Mouse (Mus musculus): ENCODE results near the gene Chic2.

The Chic2 gene

GRCm38 (mm10) chr5:75044310-75044904, at the start of gene Chic2:
Chic2 (minus strand) TSS chr5:75044774.
- peak; percentile 71 for DNase-seq (ENCODE audit: low spot score in 2 of 2)

DNA sequence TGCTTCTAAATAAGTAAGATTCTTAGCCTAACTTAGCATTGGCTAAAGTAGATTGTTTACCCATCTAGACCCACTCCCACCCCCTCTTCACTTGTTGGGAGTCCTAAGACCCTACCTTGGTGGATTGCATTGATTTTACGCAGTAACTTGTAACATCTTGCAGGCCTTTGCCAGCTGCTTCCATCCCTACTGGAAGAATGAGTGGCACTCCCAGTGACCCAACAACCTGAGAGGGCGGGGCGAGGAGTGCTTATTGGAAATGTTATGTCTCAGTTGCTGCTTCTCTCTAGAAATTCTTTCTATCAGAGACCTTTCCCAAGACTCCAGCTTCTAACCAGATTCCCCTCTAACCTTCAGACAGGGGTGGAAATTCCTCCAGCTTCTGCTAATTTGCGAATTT, 41.3 kb upstream of the Chic2 start:
- DNase-seq (ENCODE audit: low spot score in 2 of 2), result no peak

GRCm38 (mm10) chr5:75085521-75085875, 40.9 kb upstream of the Chic2 start:
- no peak for DNase-seq (ENCODE audit: low spot score in 2 of 2)

DNA sequence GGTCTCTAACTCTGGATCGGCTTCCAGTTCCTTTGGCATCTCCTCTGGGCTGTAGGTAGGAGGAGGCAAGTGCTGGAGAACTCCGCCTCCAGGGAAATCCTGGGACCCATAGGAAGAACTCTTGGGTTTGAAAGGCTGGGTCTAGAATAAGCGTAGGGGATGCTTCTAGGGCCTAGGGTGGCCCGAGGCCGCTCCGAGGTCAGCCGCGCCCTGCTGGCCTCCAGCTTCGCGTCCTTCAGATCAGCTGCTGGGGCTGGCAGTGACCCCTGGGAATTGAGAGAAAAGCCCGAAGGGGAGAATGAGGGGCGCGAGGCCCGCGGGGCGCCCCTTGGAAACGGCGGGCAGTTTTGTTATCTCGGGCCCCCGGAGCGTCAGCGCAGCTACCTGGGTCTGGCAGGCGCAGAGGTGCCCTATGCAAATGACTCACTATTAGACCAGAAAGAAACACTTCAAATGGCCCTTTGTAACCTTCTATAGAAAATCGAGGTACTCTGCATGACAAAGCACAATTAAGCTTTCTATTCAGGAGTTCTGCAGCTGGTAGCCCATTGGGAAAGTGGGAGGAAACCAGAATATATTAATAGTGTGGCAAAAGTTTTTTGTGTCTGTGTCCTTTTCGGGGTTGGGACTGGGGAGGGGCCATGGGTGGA, 40.4 kb upstream of the Chic2 start:
- no peak for DNase-seq (ENCODE audit: low spot score in 2 of 2)

GRCm38 (mm10) chr5:75084393-75084870, 39.9 kb upstream of the Chic2 start:
- DNase-seq (ENCODE audit: low spot score in 2 of 2), result no peak

GRCm38 (mm10) chr5:75083591-75084392, 39.2 kb upstream of the Chic2 start:
- no peak for DNase-seq (ENCODE audit: low spot score in 2 of 2)

DNA sequence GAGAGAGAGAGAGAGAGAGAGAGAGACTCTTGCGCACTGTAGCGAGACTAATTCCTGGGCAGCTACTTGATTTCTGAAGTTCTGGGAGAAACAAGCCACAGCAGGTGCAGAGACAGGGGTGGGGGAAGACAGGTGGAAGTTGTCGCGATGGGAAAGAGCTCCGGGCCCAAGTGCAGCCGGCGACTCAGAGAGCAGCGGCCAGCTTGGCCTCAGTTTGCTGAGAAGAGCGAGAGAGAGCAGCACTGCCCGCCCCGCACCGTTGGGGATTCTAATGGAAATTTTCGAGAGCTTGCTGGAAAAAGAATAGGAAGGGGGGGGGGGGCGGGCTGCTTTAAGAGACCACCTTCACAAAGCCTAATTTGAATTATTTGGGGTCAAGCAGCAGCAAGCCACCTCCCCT, 38.5 kb upstream of the Chic2 start:
- DNase-seq (ENCODE audit: low spot score in 2 of 2), result no peak

- no peak for DNase-seq (ENCODE audit: low spot score in 2 of 2)
These were observed 37.9 kb upstream of the Chic2 start for GRCm38 (mm10) chr5:75082439-75082838.

DNA sequence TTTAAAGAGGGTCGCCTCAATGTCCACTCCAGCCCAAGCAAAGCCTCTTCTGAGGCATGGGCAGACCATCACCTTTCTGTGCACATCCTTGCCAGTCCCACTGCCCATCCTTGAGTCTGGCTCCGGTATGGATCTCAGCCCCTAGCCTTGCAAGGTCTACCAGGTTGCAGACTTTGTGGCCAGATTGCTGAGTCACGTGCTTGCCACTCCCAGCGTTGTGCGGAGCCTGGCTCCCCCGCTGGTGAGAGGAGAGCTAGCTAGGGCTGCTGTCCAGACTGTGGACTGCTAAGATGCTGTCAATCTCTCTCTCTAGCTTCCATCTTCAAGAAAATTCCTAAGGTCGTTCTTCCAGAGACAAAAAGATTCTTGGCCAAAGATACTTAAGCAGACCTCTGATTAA, 35.0 kb upstream of the Chic2 start:
- DNase-seq (ENCODE audit: low spot score in 2 of 2), result no peak

DNA sequence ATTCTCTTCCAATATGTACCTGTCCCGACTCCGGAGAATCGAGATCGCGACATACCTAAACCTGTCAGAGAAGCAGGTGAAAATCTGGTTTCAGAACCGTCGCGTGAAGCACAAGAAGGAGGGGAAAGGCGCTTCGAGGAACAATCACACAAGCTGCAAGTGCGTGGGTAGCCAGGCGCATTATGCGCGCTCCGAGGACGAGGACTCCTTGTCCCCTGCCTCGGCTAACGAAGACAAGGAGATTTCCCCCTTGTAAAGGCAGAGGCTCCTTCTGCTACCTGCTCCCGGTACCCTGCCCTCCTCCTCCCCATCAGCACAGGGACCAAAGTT, 32.4 kb upstream of the Chic2 start:
- no peak for DNase-seq (ENCODE audit: low spot score in 2 of 2)

DNA sequence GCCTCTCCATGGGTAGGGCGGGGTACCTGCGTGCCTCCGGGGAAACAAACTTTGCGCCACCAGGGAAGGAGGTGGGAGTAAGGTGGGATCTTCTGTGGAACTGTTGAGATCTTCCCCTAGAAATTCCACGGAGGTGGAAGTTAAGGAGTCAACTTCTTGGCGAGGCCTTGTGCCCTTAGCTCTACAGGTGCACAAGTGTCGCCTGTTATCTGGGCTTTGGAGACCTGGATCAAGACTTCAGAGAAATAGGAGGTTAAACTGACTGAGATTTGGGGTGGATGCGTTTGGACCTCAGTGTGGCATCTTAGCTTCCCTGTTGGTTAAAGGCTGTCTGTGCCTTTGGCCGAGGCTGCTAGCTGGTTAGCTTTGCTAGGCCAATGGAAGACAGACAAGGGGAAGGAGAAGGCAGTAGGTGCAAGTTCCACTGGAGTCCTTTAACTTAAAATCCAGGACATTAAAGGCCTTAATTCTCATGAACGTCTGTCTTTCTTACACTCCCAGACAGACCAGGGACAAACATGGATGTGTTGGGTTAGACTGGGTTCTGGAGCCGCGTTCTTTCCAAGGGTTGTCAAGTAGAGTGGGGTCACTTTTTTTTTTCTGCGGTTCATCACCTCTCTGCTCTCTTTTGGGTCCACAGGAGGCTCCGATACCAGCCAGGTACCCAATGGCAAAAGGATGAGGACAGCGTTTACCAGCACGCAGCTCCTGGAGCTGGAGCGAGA, 31.9 kb upstream of the Chic2 start:
- DNase-seq (ENCODE audit: low spot score in 2 of 2), result no peak

GRCm38 (mm10) chr5:75075383-75075941, 30.9 kb upstream of the Chic2 start, which contains the start of gene Gsx2:
Gsx2 (plus strand) TSS chr5:75075601.
- DNase-seq (ENCODE audit: low spot score in 2 of 2), result no peak

GRCm38 (mm10) chr5:75074537-75075382, 30.2 kb upstream of the Chic2 start:
- no peak for DNase-seq (ENCODE audit: low spot score in 2 of 2)

GRCm38 (mm10) chr5:75074132-75074531, 29.6 kb upstream of the Chic2 start:
- DNase-seq (ENCODE audit: low spot score in 2 of 2), result no peak

DNA sequence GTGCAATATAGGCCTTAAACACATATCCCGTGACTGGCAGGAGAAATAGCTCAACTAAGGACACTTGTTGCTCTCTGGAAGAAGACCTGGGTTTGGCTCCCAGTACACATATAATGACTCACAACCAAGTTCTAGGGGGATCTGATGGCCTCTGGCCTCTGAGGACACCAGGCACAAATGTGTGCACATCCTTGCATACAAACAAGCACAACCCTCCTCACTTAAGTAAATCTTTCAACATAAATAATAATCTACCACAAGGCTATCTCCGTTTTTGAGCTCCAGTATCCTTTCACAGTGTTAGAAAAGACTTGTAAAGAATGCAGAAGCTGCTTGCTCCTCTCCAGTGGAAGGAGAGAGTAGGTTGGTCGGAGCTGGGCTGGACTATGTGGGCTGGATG, 29.1 kb upstream of the Chic2 start:
- no peak for DNase-seq (ENCODE audit: low spot score in 2 of 2)

DNA sequence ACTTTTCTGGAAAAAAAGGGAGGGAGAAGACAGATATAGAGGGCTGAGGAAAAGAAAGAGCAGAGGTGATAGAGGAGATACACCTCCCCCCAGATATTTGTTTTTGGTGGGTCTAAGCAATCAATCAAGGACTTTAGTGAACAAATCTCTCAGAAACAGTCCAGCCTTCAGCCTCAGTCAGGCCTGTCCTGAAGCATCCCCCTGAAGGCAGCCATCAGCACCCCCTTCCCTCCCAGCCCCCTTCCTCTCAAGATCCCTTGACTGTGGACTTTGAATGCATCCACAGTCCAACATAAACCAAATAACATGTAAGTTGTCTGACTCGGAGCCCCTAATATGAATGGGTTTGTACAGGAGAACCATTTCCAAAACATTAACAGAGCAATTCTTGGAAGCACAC, 28.6 kb upstream of the Chic2 start:
- DNase-seq (ENCODE audit: low spot score in 2 of 2), result no peak

DNA sequence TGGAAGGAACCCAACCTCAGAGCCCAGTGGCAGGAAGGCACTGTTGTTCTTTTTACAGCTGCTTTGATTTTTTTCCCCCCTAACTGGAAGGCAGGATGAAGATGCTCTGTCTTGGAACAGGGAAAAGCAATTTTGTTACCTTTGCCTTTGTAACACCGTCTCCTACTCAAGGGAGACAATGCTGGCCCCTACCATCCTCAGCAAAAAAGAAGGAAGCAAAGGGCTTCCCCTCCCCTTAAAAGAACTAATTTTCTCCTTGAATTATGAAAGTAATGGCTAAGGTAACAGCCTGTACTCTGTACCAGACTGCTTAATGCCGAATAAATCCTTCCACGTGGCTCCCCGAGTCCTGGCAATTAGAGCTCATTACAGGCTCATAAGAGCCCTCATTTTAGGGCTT, 28.0 kb upstream of the Chic2 start:
- no peak for DNase-seq (ENCODE audit: low spot score in 2 of 2)

GRCm38 (mm10) chr5:75071951-75072350, 27.4 kb upstream of the Chic2 start:
- DNase-seq (ENCODE audit: low spot score in 2 of 2), result no peak

GRCm38 (mm10) chr5:75070656-75071375, 26.2 kb upstream of the Chic2 start:
- DNase-seq (ENCODE audit: low spot score in 2 of 2), result no peak

- no peak for DNase-seq (ENCODE audit: low spot score in 2 of 2)
These were observed 25.6 kb upstream of the Chic2 start for GRCm38 (mm10) chr5:75070132-75070531.
